Mouse (Mus musculus) frontal cortex, postnatal 10 days (tissue): ENCODE data around the gene Steap2.

Experiments
- DNase-seq, 2 experiments: peaks; one replicate each; pipeline ENCODE4 v3.0.0; 2022; ENCODE audit warnings: low spot score in 2 of 2, mixed read lengths in 1 of 2

Steap2 gene

GRCm38 (mm10) chr5:5664371-5664926 lies 29.9 kb downstream of the Steap2 start:
- no peak for DNase-seq

DNA sequence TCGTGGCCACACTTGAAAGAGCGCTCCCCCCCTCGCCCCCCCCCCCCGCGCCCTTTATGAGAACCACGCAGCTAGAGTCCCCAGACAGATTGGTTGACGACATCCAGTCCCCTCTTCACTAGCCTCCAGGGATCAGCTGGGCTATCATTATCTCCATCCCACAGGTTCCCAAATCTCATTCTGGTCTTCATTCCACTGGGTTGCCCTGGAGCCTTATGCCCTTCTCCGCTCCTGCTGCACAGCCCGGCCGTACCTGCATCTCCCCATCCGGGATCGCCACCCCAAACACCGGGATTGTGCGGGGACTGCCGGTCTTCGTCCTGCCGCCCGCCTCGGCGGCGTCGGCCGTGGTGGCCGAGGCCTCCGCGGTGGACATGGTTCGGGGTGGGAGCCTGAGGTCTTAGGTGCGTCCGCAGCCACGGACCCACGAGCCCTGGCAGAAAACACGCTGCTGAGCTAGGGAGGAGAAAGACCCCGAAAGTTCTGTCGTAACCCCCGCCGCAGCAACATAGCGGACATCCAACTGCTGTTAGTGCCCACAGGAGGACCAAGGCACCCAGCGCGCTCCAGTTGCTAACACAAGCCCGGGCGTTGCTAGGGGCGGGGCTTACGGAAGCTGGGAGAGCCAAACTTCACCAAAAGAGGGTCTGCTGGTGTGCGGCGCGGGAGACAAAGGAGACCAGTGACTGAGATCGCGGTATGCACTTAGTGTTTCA lies 30.6 kb downstream of the Steap2 start, which contains the start of gene Cfap69:
Gene Cfap69, minus strand, starts transcription at position 585 of the 716 bp plus-strand sequence.
- peak; percentile 78 to 86 for DNase-seq

DNA sequence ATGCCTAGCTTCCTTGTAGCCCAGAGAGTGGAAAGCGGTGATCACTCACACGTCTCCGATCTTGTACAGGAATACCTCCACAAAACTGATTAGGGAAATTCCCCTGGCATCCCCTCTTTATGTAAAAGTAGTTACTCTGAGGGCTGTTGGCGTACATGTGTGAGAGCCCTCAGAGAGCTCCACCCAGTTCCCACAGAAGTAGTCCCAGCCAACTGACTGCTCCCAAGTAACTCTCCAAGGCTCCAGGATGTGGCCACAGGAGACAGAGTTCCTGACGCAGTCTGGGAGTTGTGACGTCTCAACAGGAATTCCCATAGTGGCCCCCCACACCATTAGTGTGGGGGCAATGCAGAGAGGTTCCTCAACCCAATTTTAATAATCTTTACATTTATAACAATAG lies 31.3 kb downstream of the Steap2 start:
- DNase-seq: no peak

DNA sequence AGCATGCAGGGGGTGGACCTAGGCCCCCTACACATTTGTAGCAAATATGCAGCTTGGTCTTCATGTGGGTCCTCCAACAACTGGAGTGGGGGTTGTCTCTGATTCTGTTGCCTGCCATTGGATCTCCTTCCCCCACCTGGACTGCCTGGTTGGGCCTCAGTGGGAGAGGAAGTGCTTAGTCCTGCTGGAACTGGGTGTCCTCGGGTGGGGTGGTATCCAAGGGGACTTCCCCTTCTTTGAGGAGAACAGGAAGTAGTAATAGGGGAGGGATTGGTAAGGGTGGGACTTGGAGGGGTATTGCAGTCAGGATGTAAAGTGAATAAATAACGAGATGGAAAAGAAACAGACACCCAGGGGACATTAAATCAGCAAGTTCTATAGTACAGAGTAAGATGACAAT lies 35.7 kb downstream of the Steap2 start:
- no peak for DNase-seq

GRCm38 (mm10) chr5:5657932-5658331 lies 36.4 kb downstream of the Steap2 start:
- no peak for DNase-seq

DNA sequence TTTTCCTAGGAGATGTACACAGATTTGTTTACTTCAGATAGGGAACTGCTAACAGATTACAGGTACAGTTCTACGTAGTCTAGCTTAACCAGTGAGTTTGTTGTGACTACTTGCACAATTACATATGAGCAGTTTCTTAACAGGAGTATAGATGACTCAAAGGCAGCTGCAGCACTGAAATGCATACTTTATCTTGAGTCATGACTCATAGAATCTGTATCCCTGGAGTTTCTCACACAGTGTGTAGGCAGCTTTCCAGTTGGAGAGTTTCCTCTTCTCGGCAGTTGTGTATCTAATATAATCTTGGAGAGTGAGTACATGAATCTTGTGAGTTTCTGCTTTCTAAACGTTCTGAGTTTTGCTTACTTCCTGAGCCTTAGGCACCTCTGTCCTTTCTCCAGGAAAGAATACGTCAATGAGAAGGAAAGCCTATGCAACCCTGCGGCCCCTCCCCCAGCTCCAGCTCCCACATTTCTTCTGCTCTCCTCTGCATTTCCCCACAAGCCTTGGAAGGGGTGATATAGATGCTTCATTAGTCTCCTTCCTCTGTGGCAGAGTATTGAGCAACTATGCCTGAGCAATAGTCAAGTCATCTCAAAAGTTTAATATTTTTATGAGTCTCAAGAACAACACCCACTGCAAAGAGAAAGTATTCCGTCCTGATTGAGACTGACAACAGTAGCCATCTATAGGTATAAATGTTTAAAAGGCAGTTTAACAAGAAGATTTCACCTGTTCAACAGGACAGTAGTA lies 45.4 kb downstream of the Steap2 start:
- DNase-seq: peak in 1 of 2 experiments; percentile 15

DNA sequence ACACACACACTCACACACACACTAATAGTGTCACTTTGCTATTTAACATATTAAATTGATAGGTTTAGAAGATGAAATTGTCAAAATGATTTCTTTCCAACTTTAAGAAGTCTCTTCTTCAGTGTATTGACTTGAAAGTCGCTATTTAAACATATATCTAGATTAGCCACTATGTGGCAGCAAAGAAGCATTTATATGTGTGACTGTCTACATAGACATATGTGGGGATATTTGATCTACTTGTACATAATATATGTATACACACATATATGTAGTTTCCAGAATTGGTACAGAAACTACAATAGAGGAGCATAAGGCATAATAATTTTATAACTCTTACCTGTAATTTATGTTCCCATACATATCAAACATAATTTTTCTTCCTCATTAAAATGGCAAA lies 48.2 kb downstream of the Steap2 start:
- DNase-seq: no peak

- no peak for DNase-seq
Measured at GRCm38 (mm10) chr5:5638496-5638895, 55.9 kb downstream of the Steap2 start.

- no peak for DNase-seq
Measured at GRCm38 (mm10) chr5:5625491-5625890, 68.9 kb downstream of the Steap2 start.

DNA sequence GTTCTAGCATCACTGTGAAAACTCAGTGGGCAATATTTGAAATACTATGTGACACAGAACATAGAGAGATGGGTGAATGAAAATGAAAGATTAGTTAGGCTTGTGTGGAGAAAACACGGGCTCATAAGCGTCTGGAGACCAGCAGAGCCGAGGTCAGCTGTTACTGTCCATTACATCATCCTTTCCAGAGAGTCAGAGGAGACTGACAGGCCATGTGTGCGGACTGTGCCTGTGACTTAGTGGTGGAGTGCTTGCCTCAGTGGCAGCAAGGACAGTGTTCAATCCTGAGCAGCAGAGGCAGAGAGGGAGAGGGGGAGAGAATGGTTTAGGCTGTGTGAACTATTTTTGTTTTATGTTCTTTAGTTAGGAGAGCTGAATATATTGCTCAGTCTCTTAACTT lies 76.0 kb downstream of the Steap2 start:
- no peak for DNase-seq
